24 mouse cellular contexts compared by ENCODE assay signal in the genomic region with DNA sequence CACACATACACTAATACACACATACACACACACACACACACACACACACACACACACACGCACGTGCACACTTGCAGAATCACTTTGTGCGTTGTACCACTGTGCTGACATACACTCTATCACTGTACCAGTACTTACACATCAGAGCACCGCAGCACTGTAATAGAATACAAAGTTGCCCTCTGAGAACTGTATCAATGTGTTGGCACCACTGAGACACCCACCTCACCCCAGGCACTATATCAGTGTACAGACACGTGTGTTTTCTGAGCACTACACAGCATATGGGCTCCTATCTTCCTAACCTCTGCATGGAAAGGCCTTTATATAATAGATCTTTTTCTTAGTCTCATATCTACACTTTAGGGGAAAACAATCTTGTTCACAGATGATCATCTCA.
"Had no signal": no experiment of that assay in that cellular context is flagged by ENCODE, and none has a peak within 500 bp of the region (broad histone marks: within the 10 kb centered on the region; RNA-seq: fewer than 3 reads in every experiment).

No protein-coding gene starts in this region.

- H3K27me3 ChIP-seq: heart, embryonic 12.5 days; hindbrain, embryonic 13.5 days; hindbrain, embryonic 15.5 days; kidney, embryonic 15.5 days; limb, embryonic 13.5 days; limb, embryonic 15.5 days; liver, embryonic 15.5 days had no signal

- H3K4me2 ChIP-seq: heart, embryonic 12.5 days; hindbrain, embryonic 13.5 days; hindbrain, embryonic 15.5 days; kidney, embryonic 15.5 days; limb, embryonic 13.5 days; limb, embryonic 15.5 days; liver, embryonic 15.5 days had no signal

- H3K9me3 ChIP-seq: heart, embryonic 10.5 days; heart, embryonic 12.5 days; hindbrain, embryonic 13.5 days; hindbrain, embryonic 15.5 days; kidney, embryonic 15.5 days; limb, embryonic 15.5 days; liver, embryonic 15.5 days had no signal

- H3K4me3 ChIP-seq: gastrocnemius, adult 2 months; heart, embryonic 10.5 days; heart, embryonic 12.5 days; hindbrain, embryonic 13.5 days; hindbrain, embryonic 15.5 days; kidney, embryonic 15.5 days; limb, embryonic 13.5 days; limb, embryonic 15.5 days; liver, embryonic 15.5 days had no signal

- ATAC-seq: hindbrain, postnatal 0 days; intestine, embryonic 16.5 days had no signal

- H3K27ac ChIP-seq: gastrocnemius, adult 2 months; heart, embryonic 10.5 days; hindbrain, embryonic 13.5 days; hindbrain, embryonic 15.5 days; hindbrain, postnatal 0 days; kidney, embryonic 15.5 days; kidney, postnatal 0 days; limb, embryonic 13.5 days; limb, embryonic 15.5 days; liver, embryonic 15.5 days had no signal

- H3K4me1 ChIP-seq: heart, embryonic 10.5 days; hindbrain, embryonic 13.5 days; hindbrain, embryonic 15.5 days; limb, embryonic 15.5 days; liver, embryonic 15.5 days had no signal

- H3K9ac ChIP-seq: heart, embryonic 12.5 days; hindbrain, embryonic 13.5 days; hindbrain, embryonic 15.5 days; kidney, embryonic 15.5 days; limb, embryonic 13.5 days; limb, embryonic 15.5 days; liver, embryonic 15.5 days had no signal

- DNase-seq: gastrocnemius, adult 2 months; gastrocnemius, postnatal 10 days; gastrocnemius, postnatal 25 days; heart, adult 18-20 months; heart, postnatal 10 days; kidney, adult 11 months; kidney, adult 2 months; kidney, adult 9 months; kidney, postnatal 14 days; kidney, postnatal 36 days; layer of hippocampus, adult 9-11 months; layer of hippocampus, postnatal 36 days; left cerebral cortex, postnatal 4 days had no signal
